Mouse (Mus musculus) gastrocnemius, adult 2 months (tissue): ENCODE results near the gene Rdh16f2. TPM values are rescaled to one million over a fixed set of nuclear protein-coding genes. Genes with fewer than 3 reads are reported as not detected.
"Not testable (repeated sequence)": the region's sequence is repeated elsewhere in the genome, so short reads cannot be mapped to it uniquely, and the experiment has no call there.

Experiments
- DNase-seq: peaks from one replicate; pipeline ENCODE4 v3.0.0; 2022
- H3K27ac ChIP-seq: fragments of 200-600 bp; 2 replicates; pipeline ENCODE4 v1.8.1; 2022; ENCODE audit warnings: mild to moderate bottlenecking
- H3K4me3 ChIP-seq: fragments of 200-600 bp; 2 replicates; pipeline ENCODE4 v1.8.1; 2022; ENCODE audit warnings: mild to moderate bottlenecking, moderate library complexity
- CTCF ChIP-seq: fragments of 200-600 bp; IDR thresholded peaks from 2 replicates; pipeline ENCODE4 v1.8.1; 2022; ENCODE audit warnings: antibody characterized with exemption, mild to moderate bottlenecking, moderate library complexity
- intact Hi-C: fragments of 180-260 bp; cut with DNase I; formaldehyde crosslinking; loops from one replicate; pipeline ENCODE4 v1.15.1; 2025
- total RNA-seq, 2 experiments: library from RNA; stranded (reverse); gene quantifications; 2 replicates each; pipeline ENCODE4 v1.2.3; 2021

The Rdh16f2 gene
- total RNA-seq, 2 experiments from 2014 or later, result not detected

DNA sequence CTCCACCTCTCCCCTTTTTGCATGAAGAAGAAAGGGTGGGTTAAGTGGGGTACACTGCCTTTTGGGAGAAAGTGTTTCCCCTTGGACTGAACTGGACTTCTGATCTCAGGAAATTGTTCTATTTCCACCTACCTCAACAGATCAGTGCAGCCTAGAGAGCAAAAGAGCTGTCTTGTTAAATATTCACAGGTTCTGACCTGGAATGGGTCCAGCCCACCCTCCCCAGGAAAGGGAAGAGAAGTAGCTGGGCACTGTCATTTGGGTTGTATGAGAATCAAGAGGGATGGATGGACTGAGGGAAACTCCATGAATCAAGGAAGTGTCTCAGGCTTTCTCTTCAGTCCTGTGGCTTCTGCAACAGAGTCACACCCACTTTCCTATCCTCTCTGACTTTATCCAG is 1.3 kb upstream of the Rdh16f2 start:
- intact Hi-C loops, result no loop called here

DNA sequence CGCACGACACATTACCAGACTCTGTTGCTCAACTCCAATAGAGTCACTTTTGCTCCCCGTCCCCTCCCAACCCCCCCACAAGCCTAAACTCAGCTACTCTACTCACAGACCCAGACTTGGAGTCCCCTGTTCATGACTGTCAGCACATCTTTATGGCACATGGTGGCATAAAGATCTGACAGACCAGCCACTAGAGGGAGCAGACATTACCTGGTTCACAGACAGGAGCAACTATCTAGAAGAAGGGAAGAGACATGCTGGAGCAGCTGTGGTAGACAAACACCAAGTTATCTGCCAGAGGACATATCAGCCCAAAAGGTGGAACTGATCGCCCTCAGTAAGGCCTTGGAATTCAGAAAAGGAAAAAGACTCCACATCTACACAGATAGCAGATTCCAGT is 6.2 kb downstream of the Rdh16f2 start:
- Histone ChIP-seq H3K27ac (no peak overlapping the region), H3K4me3 (no peak overlapping the region)
- TF ChIP-seq CTCF, result peak; percentile 33; the same call in 1 of the 2 replicates
- no peak for DNase-seq
- intact Hi-C loops, result no loop called here

More for the DNA sequence above, 1.3 kb upstream of the Rdh16f2 start:
- no peak for TF ChIP-seq CTCF
- Histone ChIP-seq H3K4me3 (no peak overlapping the region), H3K27ac (no peak overlapping the region)
- no peak for DNase-seq

DNA sequence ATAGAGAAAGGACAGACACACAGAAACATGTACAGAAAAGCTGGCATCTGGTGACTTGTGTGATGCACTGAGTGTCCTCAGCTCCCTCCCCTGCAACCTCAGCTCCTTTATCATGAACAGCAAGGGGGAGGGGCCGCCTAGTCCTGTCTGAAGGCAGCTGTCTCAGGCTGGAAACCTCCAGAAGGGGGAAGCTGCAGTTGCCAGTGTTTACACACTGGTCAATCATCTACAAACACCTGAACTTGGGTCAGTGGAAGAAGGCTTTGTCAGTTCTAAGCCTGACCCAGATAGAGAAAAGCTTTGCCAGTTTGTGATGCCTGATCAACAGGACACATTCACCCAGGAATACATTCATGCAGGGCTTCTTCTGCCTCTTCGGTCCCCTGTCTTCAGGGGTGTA is 11.4 kb downstream of the Rdh16f2 start:
- intact Hi-C loops, result no loop called here
- DNase-seq, result no peak
- TF ChIP-seq CTCF, result no peak
- no peak overlapping the region for H3K27ac ChIP-seq
- H3K4me3 ChIP-seq, result no peak overlapping the region

DNA sequence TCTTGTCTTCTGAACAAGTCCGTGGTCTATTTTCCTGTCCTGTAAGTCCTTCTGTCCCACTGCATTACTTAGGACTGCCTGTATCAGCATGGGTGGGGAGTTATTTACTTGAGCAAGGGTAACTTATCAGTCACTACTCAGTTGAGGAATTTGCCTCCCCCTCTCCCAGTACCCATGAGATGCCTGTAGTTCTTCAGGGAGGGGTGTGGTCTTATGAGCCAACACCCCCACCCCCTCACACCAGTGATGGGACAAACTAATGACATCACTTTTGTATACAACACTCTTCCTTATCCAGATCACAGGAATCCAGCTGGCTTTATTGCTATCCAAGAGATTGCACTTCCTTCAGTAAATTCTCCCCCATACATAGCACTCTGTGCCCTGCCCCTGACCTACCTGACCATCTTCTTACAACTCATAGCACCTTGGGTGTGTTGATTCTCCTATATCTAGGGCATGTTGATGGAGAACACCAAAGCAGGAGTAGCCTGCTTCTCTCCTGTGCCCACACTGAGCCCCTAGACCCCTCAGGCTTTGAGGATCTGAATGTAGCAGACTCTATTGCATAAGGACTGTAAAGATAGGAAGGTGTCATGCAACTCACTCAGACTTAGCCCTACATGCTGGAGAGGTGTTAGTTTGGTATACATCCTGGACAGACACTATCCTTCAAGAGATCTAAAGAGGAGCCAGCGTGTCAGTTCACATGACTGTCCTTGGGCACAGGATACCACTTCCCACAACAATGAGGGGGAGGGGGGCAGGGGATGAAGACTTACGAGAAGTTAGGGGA is 12.2 kb downstream of the Rdh16f2 start:
- intact Hi-C loops, result no loop called here
- no peak for DNase-seq
- Histone ChIP-seq H3K27ac (no peak overlapping the region), H3K4me3 (no peak overlapping the region)
- TF ChIP-seq CTCF, result no peak

DNA sequence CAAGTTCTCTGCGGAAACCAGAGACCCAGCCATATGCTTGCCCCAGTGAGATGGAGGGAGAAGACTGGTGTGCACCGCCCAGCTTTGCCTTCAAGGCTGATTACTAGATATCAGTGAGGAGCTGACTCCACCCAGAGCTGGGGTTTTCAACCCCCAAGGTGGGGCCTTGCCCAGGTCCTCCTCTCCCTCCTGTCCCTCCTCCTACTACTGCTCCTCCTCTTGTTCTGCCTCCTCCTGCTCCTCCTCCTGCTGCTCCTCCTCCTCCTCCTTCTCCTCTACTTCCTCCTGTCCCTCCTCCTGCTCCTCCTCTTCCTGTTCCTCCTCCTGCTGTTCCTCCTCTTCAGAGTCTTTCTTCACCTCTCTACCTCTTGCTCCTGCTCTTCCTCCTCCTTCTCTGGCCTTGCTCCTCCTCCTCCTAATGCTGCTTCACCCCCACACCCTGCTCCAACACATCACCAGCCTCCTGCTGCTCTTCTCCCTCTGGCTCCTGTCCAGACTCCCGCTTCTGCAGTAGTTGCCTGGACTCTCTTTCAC is 12.9 kb downstream of the Rdh16f2 start:
- Histone ChIP-seq H3K27ac (no peak overlapping the region), H3K4me3 (no peak overlapping the region)
- no peak for TF ChIP-seq CTCF
- intact Hi-C loops, result no loop called here
- no peak for DNase-seq

DNA sequence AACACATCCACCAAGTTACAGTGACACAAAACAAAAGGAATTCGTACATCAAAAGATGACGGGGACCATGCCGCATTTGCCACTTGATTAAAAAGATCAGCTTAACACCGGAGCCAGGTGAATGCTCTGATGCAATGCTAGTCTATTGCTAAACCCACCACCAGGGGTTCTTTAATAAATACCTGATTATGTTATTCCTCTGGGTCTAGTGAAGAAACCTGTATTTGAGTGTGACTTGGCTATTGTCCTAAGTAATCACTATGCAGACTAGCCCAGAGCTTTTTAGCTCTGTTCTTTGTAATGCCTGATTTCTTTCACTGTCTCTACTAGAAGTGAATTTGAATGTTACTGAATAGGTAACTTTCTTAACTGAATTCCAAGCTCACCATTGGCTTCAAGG is 14.8 kb downstream of the Rdh16f2 start:
- no peak for TF ChIP-seq CTCF
- Histone ChIP-seq H3K4me3 (no peak overlapping the region), H3K27ac (no peak overlapping the region)
- no peak for DNase-seq
- intact Hi-C loops, result no loop called here

DNA sequence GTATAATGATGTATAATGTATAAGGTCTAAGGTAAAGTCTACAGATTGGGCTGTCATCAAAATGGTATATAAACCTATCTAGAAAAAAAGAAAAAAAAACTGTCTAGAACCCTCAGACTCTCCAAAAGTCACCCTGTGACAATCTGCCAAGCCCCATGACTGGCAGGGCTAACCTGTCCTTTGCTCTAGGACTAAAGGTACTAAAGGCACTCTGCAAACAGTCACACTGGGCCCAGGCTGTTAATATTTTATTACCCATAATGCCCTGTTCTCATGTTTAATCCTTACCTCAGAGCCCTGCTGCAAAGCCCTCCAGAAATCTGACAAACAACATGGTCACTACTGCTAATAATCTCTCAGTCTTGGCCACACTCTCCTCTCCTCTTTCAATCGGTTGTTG is 20.3 kb downstream of the Rdh16f2 start:
- no peak overlapping the region for H3K4me3 ChIP-seq
- TF ChIP-seq CTCF, result no peak
- intact Hi-C loops, result no loop called here
- H3K27ac ChIP-seq, result no peak overlapping the region
- no peak for DNase-seq

DNA sequence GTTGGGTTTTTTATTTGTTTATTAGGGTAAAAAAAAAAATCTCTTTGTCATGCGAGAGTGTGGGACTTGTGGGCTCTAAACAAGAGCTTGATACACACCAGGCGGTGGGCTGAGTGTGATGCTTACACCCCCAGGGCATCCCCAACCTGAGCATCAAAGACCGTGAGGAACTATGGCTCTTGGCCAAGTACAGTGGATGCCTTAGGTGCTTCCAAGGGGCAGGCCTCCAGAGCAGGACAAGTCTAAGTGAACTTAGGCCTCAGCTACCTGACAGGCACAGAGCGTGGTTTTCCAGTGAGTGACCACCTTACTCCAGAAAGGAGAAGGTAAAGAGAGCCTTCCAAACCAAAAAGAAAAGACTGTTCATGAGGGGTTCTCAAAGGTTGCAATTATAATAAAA is 20.7 kb downstream of the Rdh16f2 start:
- no peak for TF ChIP-seq CTCF
- no peak for DNase-seq
- Histone ChIP-seq H3K4me3 (no peak overlapping the region), H3K27ac (no peak overlapping the region)
- intact Hi-C loops, result no loop called here

DNA sequence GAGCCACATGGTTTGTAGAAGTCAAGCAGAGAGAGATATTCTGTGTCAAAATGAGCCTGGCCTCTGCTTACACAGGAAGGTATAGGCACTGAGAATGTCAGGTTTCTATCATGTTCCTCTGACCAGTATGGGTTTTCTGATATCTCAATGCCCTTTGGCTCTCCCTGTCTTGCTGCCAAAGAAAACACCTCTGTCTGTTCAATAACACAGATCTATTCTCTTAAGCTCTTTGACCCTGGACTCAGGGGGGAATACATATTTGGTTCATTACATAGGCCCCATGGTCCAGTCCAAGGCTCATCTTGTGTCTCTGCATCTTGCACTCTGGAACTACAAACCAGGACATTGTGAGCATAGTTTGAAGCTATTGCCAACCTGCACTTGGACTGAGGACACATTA is 22.3 kb downstream of the Rdh16f2 start, which contains the start of gene Rdh7:
Rdh7 (minus strand) TSS at position 213 of the 400 bp plus-strand sequence.
- intact Hi-C loops, result no loop called here
- DNase-seq, result no peak
- H3K27ac ChIP-seq, result no peak within 1 kb of the TSS
- H3K4me3 ChIP-seq, result no peak within 1 kb of the TSS
- no peak for TF ChIP-seq CTCF

DNA sequence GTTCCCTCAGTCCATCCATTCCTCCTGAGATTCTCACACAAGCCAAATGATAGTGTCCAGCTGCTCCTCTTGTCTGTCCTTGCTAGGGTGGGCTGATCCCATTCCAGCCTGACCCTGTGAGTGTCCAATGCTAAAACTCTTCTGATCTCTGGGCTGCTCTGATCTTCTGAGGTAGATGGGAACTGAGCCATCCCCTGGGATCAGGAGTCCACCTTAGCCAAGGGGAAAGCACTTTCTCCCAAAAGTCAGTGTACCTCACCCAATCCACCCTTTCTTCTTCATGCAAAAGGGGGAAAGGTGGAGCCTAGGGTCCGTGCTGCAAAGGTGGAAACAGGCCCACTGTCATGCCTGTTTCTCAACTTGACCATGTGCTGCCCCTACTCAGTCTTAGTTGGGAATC is 25.2 kb downstream of the Rdh16f2 start:
- no peak for DNase-seq
- intact Hi-C loops, result no loop called here
- H3K4me3 ChIP-seq, result no peak overlapping the region
- no peak for TF ChIP-seq CTCF
- no peak overlapping the region for H3K27ac ChIP-seq

DNA sequence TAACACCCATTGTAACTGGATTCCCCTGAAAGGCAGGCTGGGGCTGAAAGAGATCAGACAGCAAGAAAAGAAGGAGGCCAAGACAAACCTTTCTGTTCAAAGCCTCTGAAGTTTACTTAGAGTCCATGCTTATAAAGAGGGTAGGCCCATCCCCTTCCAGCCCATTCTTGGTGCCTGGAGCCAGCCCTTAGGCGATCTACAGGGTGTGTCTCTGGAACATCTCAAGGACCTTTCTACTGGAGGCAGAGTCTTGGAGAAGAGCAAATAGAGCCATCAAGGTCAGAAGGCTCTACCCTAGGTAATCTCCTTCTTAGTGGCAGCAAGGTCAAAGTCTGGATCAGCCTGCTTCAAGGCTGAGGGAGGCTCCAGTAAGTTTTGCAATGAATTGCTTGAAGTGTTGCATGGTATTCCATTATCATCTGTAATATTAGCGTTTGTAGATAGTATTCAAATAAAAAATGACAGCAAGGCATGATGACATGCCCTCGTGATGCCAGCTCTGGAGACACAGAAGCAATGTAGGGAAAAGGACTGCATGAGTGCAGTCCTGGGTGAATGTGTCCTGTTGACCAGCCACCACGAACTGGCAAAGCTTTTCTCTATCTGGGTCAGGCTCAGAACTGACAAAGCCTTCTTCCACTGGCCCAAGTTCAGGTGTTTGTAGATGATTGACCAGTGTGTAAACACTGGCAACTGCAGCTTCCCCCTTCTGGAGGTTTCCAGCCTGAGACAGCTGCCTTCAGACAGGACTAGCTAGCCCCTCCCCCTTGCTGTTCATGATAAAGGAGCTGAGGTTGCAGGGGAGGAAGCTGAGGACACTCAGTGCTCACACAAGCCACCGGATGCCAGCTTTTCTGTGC is 27.1 kb downstream of the Rdh16f2 start:
- H3K27ac ChIP-seq, H3K4me3 ChIP-seq, intact Hi-C loops, DNase-seq: not testable (repeated sequence)

DNA sequence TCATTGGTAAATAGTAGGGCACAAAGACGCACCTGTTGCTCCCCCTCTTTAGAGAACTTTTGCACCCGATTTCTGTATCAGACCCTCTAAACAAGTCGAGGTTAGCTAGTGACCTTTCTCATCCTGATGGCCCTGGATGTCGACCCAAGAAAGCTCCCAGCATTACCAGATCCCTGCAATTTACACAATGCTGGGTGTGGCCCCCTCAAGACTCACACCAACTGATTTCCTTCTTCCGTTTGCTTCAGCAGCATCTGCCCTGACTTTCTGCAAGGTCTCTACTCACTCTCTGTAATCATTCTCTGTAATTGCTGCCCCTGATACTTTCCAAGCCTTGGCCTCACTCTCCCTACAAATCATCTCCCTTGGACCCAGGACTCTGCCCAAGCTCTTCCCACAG is 30.4 kb downstream of the Rdh16f2 start:
- H3K4me3 ChIP-seq, result no peak overlapping the region
- DNase-seq, result no peak
- intact Hi-C loops, result no loop called here
- no peak for TF ChIP-seq CTCF
- H3K27ac ChIP-seq, result no peak overlapping the region

DNA sequence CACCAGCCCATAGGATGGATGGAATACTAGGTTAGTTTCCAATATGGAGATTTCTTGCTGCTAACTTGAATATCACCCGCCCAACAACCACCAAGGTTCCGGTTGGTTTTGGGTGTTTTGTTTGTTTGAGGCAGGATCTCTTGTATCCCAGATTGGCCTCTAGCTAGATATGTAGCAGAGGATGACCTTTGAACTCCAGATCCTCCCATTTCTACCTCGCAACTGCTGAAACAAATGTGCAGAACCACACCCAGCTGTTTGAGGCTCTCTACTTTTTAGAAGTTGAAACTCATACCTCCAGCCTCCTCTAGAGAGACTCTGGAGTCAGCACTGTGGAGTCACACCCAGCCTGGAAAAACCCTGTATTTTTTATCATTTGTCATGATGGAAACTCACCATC is 31.2 kb downstream of the Rdh16f2 start:
- no peak for TF ChIP-seq CTCF
- Histone ChIP-seq H3K4me3 (no peak overlapping the region), H3K27ac (no peak overlapping the region)
- DNase-seq, result no peak
- intact Hi-C loops, result no loop called here
